Mouse (Mus musculus) heart, adult 2 months (tissue): ENCODE measurements around the gene Coro1c.

ENCODE experiments used
- CTCF ChIP-seq: fragments of 200-600 bp; IDR thresholded peaks from 2 replicates; pipeline ENCODE4 v1.8.1; 2022; ENCODE audit warnings: antibody characterized with exemption, mild to moderate bottlenecking, moderate library complexity
- POLR2A ChIP-seq: fragments of 200-500 bp; IDR thresholded peaks from 2 replicates; pipeline ENCODE4 v1.6.1; 2011; ENCODE audit warnings: mild to moderate bottlenecking, low read depth, low read length, control low read depth; ENCODE audit not compliant: insufficient read depth

GRCm38 (mm10) chr5:113878943-113879617 is 29.5 kb downstream of the Coro1c start:
- TF ChIP-seq CTCF (no peak), POLR2A (no peak)
